Mouse (Mus musculus) frontal cortex, adult 2 months (tissue): ENCODE results near the gene Dscam. TPM values are rescaled to one million over a fixed set of nuclear protein-coding genes. Genes with fewer than 3 reads are reported as not detected.

Experiments
- DNase-seq, 2 experiments: peaks; one replicate each; pipeline ENCODE4 v3.0.0; 2022; ENCODE audit warnings: low spot score in 1 of 2; ENCODE audit errors: extremely low spot score in 1 of 2
- polyA plus RNA-seq: library from polyadenylated mRNA; depleted of rRNA; stranded (reverse); fragments of >200 nt; gene quantifications from 2 replicates; pipeline ENCODE4 v1.2.3, GENCODE M21; 2012

Gene Dscam
- polyA plus RNA-seq, 1 experiment: 23.6 TPM

DNA sequence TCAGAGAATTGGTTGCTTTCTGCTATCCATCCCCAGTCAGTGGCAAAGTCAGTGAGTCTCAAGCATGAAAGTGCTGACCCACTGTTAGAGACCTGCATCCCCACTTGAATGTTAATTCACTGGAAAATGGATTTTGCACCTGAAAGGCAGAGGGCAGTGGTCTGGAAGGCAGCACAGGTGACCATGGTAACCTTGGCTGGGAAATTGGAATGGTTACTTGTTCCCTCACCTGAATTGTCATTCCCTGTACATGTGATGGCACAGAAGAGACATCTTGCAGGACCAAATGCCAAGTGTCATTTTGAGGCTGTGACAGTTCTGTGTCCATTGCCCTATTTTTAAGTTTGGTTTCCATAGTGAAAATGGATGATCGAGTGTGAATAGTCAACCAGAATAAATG lies 434.1 kb downstream of the Dscam start:
- no peak for DNase-seq

DNA sequence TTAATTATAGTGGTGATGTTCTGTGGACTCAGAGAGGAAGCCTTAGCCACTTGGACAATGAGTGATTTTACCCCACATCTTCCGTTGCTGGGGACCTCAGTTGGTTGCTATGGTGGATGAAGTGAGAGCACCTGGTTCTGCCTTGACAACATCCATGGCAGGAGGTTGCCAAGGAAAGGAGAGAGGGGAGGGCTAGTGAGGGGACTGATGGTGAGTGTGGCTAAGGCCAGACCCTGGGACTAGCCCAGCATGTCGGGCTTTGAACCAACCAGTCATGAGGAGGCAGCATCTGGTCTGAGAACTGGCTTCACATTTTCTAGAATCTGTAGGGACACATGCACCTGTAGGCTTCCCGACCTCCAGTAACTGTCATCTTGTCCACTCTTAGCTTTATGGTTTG lies 439.7 kb downstream of the Dscam start:
- DNase-seq: no peak

DNA sequence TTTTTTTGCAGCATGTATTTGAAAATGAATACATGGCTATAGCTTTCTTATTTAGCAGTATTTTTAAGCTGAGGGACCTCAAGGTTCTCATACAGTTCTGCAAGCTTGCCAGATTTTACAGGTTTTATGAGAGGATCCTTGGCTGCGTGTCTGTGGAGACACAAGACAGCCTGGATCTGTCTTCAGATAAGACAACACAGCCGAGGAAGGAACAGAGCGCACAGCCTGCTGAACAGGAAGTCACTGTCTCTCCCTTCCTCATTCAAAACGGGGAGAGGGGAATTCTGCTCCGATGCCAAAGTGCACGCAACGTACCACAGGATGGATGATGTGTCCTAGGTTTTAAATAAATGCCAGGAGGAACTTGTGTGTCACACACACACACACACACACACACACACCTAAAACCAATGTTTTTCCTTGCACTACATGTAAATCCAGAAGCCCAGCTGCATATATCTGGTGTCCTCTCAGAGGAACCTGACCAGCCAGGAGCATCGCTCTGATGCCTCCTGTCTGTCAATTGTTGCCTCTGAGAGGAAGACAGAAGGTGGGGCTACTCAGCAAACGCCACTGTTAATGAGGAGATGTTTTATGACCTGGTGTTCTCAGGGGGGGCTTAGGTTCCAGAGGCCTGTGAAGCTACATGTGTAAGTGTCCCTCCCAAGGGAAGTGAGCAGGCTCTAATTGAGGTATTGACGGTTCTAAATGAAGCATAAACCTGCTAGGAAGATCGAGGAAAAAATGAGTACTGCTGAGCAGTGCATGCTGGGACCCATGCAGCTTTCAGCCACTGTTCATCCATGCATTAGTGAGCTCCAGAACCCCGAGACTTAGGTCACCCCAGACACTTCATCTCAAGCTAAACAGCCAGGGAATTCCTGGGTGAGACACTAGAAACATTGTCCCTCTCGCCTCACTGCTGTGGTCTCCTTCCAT lies 442.4 kb downstream of the Dscam start:
- peak in 1 of 2 experiments; percentile 12 for DNase-seq

DNA sequence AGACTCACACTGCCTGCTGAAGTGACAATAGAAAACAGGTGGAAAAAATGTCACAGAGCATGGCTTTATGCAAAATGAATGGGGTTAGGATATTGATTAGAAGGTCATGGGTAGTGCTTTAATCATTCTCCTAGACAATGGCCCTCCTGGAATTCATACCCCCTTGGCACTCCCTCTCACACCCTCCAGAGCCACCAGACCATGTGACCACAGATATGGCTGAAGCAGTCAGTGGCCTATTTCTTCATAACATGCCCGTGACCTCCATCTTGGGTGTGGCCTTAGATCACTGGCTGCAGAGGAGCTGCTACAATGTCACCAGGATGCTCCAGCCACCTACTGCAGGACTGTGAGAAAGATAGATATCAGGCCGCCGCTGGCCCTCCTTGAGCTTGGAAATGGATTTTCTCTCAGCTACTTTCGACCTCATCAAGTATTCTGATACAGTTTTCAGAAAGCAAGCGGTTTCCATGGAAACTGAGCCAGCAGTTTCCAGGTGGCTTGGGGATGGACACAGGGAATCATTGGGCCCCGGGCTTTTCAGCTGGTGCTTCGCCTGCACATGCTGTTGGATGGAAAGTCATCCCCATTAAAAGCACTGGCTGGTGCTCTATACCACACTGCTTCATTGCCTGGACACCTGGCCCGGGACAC lies 445.4 kb downstream of the Dscam start:
- DNase-seq: peak in 1 of 2 experiments; percentile 26

DNA sequence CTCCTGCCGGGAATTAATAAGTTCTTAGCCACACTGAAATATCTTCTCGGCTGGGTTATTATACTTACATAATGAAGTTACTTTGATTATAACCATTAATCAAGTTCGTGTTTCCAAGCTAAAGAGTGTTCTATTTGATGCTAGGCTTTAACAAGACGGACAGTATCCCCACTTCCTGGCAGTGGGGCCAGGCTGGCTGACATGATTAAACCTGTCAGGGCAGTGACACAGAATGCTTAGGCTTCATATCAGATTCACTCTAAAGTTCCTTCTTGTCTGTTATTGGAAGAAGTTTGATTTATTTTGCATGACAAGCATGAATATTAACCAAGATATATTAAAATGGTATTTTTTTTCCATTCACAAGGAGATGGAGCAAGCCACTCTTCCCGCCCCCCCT lies 446.0 kb downstream of the Dscam start:
- DNase-seq: no peak

DNA sequence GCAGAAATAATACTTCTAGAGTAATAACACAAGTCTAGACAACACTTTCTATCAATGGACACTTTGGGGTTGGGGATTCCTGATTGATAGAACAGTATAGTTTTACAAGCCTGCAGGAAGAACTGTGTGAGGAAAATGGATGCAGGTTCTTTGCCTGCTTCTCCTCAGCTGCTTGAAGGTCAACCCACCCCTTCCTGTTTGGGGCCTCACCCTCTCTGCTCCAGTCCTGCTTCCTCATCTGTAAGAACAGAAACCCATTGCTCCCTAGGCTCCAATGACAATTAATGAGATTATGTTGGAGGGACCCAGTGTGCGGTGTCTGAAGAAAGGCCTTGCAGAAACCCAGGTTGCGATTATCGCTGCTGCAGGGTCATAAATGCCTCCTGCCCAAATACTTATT lies 446.4 kb downstream of the Dscam start:
- no peak for DNase-seq

DNA sequence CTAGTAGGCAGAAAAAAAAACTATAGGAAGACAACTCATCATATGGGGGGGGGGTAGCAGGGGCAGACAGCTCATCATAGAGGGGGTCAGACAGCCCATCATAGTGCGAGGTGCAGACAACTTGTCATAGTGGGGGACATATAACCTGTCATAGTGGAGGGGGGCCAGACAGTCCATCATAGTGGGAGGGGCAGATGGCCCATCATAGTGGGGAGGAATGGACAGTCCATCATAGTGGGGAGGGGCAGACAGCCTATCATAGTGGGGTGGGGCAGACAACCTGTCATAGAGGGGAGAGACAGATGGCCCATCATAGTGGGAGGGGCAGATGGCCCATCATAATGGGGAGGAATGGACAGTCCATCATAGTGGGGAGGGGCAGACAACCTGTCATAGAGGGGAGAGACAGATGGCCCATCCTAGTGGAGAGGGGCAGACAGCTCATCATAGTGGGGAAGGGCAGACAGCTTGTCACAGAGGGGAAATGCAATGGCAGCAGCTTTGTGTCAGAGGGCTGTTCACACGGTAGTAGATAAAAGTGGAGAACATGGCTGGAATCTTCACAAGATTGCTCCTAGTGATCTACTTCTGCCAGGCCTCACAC lies 447.4 kb downstream of the Dscam start:
- no peak for DNase-seq

DNA sequence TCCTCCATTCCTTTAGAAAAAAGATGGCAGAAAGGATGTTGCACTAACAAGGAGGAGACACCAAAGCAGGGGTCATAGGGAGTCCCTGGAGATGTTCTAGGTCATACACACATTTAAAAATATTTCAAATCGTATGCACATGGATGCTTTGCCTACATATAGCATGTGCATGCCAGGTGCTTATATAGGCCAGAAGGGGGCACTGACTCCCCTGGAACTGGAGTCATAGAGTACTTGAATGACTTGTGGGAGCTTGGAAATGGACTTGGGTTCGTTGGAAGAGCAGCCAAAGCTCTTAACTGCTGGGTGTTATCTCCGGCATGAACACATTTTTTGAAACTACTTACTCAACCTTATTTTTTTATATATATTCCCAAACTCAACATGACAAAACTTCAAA lies 448.4 kb downstream of the Dscam start:
- peak in 1 of 2 experiments; percentile 8 for DNase-seq

DNA sequence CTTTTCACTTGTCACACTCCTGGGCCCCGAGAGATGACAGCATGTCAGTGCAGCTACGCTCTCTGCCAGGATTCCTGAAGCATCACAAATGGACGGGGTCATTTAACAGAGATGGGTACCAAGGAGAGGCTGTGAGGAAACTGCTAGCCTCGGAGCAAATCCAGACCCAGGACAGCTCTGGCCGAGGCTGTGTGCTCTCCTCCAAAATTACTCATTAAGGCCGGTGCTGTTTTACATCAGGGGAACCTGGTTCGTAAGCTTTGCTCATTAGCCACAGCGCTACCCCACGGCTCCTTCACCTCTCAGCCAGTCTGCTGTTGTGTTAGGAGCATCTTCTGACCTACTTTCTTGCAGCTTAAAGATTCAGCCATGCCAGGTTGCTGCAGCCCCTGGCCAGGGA lies 449.3 kb downstream of the Dscam start:
- no peak for DNase-seq

DNA sequence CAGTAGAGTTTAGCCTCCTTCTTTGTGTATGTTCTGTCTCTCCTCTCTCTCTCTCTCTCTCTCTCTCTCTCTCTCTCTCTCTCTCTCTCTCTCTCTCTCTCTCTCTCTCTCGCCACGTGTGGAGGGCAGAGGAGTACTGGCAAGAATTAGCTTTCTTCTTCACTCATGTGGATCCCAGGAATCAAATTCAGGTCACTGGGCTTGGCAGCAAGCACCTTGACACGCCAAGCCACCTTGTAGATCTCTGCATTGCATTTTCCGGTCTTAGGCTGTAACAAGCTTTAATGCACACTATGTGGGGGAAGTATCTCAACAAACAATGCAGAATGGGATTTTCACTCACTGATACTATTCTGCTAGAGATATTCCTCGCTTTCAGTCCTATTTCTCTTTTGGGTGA lies 449.9 kb downstream of the Dscam start:
- no peak for DNase-seq

DNA sequence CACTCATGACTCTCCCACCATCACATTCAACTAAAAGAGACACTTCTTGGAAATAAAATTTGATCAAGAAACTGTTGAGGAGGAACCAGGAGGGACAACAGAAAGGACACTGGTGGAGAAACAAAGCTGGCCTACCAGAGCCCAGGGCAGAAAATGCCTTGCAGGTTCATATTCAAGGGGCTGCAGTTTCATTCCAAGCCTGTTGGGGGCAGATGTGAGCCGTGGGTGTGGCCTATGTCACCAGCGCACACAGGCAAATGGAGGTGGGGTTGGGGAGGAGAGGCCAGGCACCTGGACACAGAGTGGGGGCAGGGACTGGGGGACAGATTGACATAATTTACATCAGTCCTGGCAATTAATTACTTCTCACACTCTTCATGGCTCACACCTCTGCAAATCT lies 452.3 kb downstream of the Dscam start:
- no peak for DNase-seq

DNA sequence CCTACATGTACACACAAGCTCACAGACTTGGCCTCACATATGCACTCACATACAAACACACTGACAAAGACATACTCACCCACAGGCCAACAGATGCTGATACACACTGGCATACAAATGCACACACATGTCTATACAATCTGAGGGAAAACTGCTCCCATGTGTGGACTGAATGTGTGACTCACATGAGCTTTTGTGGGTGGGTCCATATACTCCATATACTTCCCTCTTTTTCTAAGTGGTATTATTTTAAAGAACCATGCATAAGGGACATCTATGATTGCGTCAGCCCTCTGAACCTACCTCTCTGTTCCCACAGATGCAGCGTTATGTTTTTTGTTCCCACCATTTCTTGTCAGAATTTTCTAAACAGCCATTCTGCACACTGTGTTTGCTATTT lies 453.9 kb downstream of the Dscam start:
- no peak for DNase-seq

DNA sequence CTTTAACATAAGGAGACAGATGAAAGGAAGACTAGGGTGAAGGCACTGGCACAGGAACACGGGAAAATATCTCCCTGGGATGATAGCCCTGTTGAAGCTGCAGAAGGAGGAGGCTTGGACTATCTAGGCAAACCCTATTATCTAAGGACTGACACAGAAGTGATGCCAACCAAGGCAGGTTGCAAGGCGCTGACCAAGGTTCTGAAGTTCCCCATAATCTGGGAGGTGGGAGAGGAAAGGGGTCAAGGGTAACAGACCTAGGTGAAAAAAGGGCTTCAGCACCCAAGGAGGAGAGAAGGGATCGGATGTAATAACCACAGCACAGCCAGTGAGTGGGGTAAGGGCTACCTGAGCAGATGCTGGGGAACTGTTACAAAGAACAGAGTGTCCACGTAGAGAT lies 458.6 kb downstream of the Dscam start:
- DNase-seq: no peak

DNA sequence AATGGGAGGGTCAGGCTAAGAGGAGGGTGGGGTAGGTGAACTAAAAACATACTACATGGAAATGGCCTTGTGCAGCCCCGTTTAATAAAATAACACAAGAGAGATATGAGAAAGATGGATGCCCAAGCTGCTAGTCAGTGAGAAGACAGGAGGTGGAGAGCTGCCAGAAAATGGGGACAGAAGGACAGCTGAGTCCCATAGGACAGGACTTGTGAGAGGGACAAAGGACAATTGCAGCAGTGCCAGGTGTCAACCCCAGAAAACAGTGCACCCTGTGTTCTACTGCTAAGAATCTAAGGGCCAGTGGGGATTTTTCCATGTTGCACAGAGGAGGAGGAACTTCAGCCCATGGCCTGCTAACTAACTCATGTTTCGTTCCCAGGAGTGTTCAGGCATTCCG lies 470.0 kb downstream of the Dscam start:
- no peak for DNase-seq

DNA sequence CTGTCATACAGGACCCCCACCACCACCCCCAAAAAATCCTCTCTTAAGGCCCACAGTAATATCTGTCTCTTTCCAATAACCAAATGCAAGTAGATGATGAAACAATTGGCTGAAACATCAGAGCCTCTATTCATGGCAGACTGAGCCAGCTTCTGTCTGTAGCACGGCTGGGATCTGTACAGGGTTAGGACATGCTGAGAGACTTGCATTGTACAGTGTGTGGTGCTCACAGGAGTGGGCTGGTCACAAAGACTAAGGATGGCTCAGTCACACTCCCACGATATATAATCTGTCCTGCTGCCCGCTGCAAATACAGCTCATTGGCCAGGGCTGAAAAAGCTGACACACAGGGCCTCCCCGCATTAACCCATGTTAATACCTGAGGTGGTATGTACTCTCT lies 474.7 kb downstream of the Dscam start:
- no peak for DNase-seq

DNA sequence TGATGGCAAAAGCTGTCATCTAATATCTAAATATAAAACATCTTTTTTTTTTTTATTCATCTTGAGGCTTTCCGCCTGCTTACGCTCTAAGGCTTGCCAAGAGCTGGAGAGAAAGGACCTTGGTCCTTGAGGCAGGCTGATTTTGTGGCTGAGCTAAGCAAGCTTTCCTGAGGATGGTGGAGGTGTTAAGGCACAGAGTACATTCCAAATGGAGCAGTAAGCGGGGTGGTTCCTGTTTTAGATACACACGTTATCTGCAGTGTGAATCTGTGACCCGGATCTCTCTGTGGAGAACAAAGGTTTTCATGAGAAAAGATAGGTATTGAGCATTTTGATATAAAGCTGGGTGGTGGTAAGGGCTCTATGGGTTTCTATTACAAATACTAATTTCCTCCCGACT lies 479.0 kb downstream of the Dscam start:
- DNase-seq: peak; percentile 47 to 59

DNA sequence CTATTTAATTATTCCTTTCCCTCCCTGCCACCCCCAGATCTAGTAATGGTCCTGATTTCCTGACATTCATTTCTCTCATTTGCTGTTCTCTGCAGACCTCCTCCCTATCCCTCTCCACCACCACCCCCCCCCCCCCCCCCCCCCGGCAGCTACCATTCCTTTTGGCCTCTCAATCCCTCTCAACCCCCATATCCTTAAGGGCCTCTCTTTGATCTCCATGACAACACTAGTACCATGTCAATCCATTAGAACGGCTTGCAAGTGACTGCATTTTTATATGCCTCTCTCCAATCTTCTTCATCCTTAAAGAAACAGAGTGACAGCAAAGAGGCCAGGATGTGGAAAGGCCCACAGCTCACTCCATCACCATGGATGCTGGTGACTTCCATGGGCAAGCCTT lies 480.5 kb downstream of the Dscam start:
- no peak for DNase-seq

DNA sequence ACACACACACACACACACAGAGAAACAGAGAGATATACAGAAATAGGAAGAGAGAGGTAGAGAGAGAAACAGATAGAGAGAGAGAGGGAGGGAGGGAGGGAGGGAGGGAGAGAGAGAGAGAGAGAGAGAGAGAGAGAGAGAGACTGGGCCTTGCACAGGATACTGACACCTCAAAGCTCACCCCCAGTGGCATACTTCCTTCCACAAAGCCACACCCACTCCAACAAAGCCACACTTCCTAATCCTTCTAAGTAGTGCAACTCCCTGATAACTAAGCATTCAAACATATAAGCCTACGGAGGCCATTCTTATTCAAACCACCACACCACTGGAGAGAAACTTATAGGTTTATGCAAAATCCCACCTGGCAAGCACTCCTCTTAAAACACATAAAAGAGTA lies 481.1 kb downstream of the Dscam start:
- DNase-seq: no peak

DNA sequence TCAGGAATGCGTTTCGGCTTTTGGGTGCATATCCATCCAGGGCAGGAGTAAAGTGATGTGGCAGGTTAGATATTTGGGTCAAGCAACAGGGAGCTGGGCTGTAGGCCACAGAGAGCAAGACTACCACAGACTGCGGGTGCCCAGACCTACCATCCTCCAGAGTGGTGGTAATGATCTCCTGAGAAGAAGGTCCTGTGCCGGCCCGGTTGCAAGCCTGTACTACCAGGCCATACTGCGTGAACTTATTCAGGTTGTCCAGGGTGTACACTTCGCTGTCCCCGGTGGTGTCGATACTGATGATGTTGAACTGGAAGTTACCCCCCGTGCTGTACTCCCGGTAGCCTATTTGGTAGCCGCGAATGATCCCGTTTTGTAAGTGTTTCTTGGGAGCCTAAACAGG lies 485.5 kb downstream of the Dscam start:
- no peak for DNase-seq

DNA sequence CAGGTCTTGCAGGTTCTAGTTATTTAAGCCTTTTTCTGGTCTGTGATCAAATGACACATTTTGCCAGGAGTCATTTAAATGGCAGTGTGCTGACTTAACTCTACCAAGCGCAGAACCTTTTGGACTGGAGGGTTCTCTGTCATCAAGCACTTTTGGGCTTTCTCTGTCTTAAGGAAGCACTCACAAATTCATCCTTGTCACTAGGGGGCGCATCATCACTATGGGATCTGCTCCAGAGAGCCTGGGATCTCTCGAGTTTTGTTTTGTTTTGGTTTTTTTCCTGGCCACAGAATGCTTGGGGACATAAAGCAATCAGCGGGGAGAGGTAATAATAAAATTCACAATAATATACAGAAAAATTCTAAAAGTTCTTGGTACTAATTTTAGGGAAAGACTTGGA lies 486.0 kb downstream of the Dscam start:
- peak; percentile 41 to 91 for DNase-seq

DNA sequence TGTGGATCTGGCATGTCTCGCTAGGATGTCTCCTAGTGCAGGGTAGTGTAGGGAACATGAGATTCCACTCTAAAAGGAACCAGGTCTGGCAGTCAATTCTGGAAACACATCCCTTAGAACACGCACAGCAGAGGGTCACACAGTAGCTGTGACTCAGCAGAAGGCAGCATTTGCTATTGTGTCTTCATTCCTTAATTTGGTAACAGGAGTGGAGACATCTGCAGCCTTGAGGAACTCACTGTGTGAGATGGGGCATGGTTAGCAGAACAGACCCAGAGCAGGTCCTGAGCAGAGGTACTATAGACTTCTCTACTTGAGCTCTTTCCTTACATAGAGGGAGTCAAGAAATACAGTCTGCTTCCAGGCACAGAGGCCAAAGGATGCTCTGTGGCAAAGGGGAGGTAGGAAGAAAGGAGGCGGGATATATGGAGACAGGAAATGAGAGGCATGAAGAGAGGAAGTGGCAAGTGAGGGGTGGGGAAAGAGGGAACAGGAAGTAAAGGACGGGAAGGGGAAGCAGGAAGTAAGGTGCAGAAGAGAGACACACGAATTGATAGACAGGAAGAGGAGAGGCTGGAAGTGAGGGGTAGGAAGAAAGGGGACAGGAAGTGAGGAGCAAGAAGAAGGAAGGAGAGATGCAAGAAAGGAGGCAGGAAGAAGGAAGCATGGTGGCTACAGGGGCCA lies 488.1 kb downstream of the Dscam start:
- no peak for DNase-seq
